32 mouse cellular contexts compared by ENCODE assay signal in the genomic region with DNA sequence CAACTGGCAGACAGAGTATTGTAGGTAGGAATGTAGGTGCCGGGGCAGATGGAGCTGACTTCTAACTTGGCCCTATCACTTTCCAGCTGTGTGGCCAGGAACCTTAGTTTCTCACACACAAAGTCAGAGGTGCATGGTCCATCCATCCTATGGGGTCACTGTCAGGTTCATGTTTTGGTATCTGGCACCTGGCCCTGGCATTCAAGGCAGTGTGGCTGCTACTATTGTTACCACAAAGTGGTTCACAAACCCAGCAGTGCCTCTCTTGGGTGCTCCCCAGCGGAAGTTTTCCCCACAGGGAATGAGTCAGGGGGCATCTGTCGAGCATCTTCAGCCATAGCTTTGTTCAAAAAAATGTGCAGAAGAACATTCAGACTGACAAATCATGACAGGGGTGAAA. TPM values are rescaled to one million over a fixed set of nuclear protein-coding genes. Genes with fewer than 3 reads are reported as not detected.
"Had no signal": no experiment of that assay in that cellular context is flagged by ENCODE, and none has a peak within 500 bp of the region (broad histone marks: within the 10 kb centered on the region; RNA-seq: fewer than 3 reads in every experiment).

No protein-coding gene starts in this region.

- H3K4me2 ChIP-seq: limb, embryonic 12.5 days; limb, embryonic 13.5 days; limb, embryonic 15.5 days; liver, embryonic 11.5 days; liver, embryonic 12.5 days; liver, embryonic 13.5 days; liver, embryonic 15.5 days; lung, embryonic 14.5 days; lung, embryonic 15.5 days; midbrain, embryonic 11.5 days; midbrain, embryonic 12.5 days; midbrain, embryonic 13.5 days; midbrain, embryonic 15.5 days had no signal

- H3K4me1 ChIP-seq: limb, embryonic 15.5 days; liver, embryonic 12.5 days; liver, embryonic 13.5 days; liver, embryonic 15.5 days; lung, embryonic 15.5 days; megakaryocyte, embryonic 14.5 days had no signal

- H3K27ac ChIP-seq: left cerebral cortex, adult 2 months; limb, embryonic 10.5 days; limb, embryonic 12.5 days; limb, embryonic 13.5 days; limb, embryonic 15.5 days; liver, embryonic 12.5 days; liver, embryonic 13.5 days; liver, embryonic 14.5 days; liver, embryonic 15.5 days; lung, embryonic 15.5 days; macrophage; midbrain, embryonic 10.5 days; midbrain, embryonic 12.5 days; midbrain, embryonic 13.5 days had no signal

- DNase-seq: left cerebral cortex, postnatal 4 days; liver; liver, embryonic 13.5 days; liver, postnatal 0 days; lung, adult 18-20 months; lung, adult 2 months; lung, embryonic 14.5 days; lung, postnatal 10 days; lung, postnatal 14 days; lung, postnatal 36 days; lung, postnatal 4 days; midbrain, embryonic 14.5 days had no signal

- H3K27me3 ChIP-seq: liver, embryonic 15.5 days; lung, embryonic 15.5 days; midbrain, embryonic 15.5 days had no signal

- H3K36me3 ChIP-seq: limb, embryonic 10.5 days; limb, embryonic 12.5 days; limb, embryonic 13.5 days; limb, embryonic 15.5 days; liver, embryonic 12.5 days; liver, embryonic 13.5 days; liver, embryonic 15.5 days; lung, embryonic 15.5 days; midbrain, embryonic 10.5 days; midbrain, embryonic 12.5 days; midbrain, embryonic 13.5 days; midbrain, embryonic 15.5 days had no signal

- H3K4me3 ChIP-seq: left cerebral cortex, adult 2 months; limb, embryonic 10.5 days; limb, embryonic 12.5 days; limb, embryonic 13.5 days; limb, embryonic 15.5 days; liver, embryonic 12.5 days; liver, embryonic 13.5 days; liver, embryonic 15.5 days; lung, embryonic 15.5 days; megakaryocyte, embryonic 14.5 days; midbrain, embryonic 10.5 days; midbrain, embryonic 12.5 days; midbrain, embryonic 13.5 days; midbrain, embryonic 15.5 days had no signal

RNA-seq across cellular contexts. Expression of a gene that starts 29.8 kb away (rescaled TPM):
- polyA plus RNA-seq: limb, embryonic 10.5 days; limb, embryonic 11.5 days; limb, embryonic 12.5 days; liver, embryonic 11.5 days; liver, embryonic 12.5 days; liver, embryonic 13.5 days; liver, embryonic 14.5 days; liver, embryonic 15.5 days; liver, embryonic 16.5 days; liver, postnatal 0 days; lung, embryonic 14.5 days; lung, embryonic 15.5 days; lung, embryonic 16.5 days; macrophage had no signal
